Mouse (Mus musculus) embryonic fibroblast, embryonic 13.5 days (primary cell): ENCODE results near the gene Nfatc4.

Experiments used
- CTCF ChIP-seq: IDR thresholded peaks from 2 replicates; pipeline ENCODE4 v1.5.1; 2011; ENCODE audit warnings: mild to moderate bottlenecking, control low read depth, low read length, moderate library complexity, borderline replicate concordance; ENCODE audit not compliant: insufficient read depth
- POLR2A ChIP-seq: IDR thresholded peaks from 2 replicates; pipeline ENCODE4 v1.6.1; 2011; ENCODE audit warnings: low read depth, mild to moderate bottlenecking, control low read depth, low read length, moderate library complexity

GRCm38 (mm10) chr14:55825216-55826051 is 2.5 kb downstream of the Nfatc4 start:
- TF ChIP-seq POLR2A: no peak
- TF ChIP-seq CTCF: no peak
